Mouse (Mus musculus): Measurements from ENCODE around the gene Bach1. TPM values are rescaled to one million over a fixed set of nuclear protein-coding genes. Genes with fewer than 3 reads are reported as not detected.

Gene Bach1
- polyA plus RNA-seq, 1 experiment from 2014 or later: 13.1 TPM

- Histone ChIP-seq H3K27me3 (replicated peaks; ENCODE audit: insufficient read depth, low read length) (no peaks in the 10 kb centered on the region), H3K36me3 (ENCODE audit: insufficient read depth, low read length) (no peaks in the 10 kb centered on the region), H3K4me1 (ENCODE audit: insufficient read depth, low read depth, low read length) (no peaks in the 10 kb centered on the region), H3K9me3 (ENCODE audit: low read length) (no peaks in the 10 kb centered on the region), H3K27ac (ENCODE audit: low read length) (no peak overlapping the region), H3K4me2 (replicated peaks; ENCODE audit: low read depth, low read length) (no peak overlapping the region), H3K9ac (replicated peaks; ENCODE audit: low read depth) (no peak overlapping the region), H3K4me3 (ENCODE audit: low read depth, low read length) (no peak overlapping the region)
- no peak for ATAC-seq
- TF ChIP-seq CTCF (IDR thresholded peaks at IDR 0.05) (no peak), EP300 (IDR thresholded peaks at IDR 0.05) (no peak)
- WGBS: 60% methylated on average over 12 of the region's 12 CpGs
- no peak for DNase-seq (ENCODE audit: low spot score)
Measured at GRCm38 (mm10) chr16:87671336-87671735, 27.4 kb upstream of the Bach1 start.

GRCm38 (mm10) chr16:87673155-87673554 is 25.6 kb upstream of the Bach1 start:
- H3K9ac ChIP-seq (replicated peaks; ENCODE audit: low read depth): no peak overlapping the region
- H3K27ac ChIP-seq (ENCODE audit: low read length): no peak overlapping the region
- no peak overlapping the region for H3K4me3 ChIP-seq (ENCODE audit: low read depth, low read length)
- no peaks in the 10 kb centered on the region for H3K36me3 ChIP-seq (ENCODE audit: insufficient read depth, low read length)
- H3K4me2 ChIP-seq (replicated peaks; ENCODE audit: low read depth, low read length): no peak overlapping the region
- ATAC-seq (no peak), DNase-seq (ENCODE audit: low spot score) (no peak)
- no peaks in the 10 kb centered on the region for H3K9me3 ChIP-seq (ENCODE audit: low read length)
- no peaks in the 10 kb centered on the region for H3K4me1 ChIP-seq (ENCODE audit: insufficient read depth, low read depth, low read length)
- no peaks in the 10 kb centered on the region for H3K27me3 ChIP-seq (replicated peaks; ENCODE audit: insufficient read depth, low read length)
- no peak for TF ChIP-seq CTCF (IDR thresholded peaks at IDR 0.05)
- no peak for TF ChIP-seq EP300 (IDR thresholded peaks at IDR 0.05)
- 81% methylated on average over 7 of the region's 7 CpGs for WGBS

DNA sequence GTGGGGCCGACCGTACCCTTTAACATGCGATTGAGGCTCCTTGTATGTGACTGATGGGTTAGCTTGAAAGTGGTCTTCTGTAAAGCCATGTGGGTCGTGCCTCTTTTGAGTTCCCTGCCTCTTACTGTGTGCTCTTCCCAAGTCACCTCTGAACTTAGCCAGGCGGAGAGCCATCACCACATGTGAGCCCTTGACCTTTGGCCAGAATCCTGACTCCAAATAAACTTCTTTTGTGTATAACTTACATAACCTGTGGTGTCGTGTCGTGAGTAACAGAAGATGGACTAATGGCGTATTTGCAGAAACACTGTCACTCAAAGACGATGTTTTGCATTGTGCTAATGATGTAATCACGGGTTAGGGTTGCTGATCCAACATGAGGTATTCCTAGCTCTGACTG is 22.6 kb upstream of the Bach1 start:
- no peaks in the 10 kb centered on the region for H3K27me3 ChIP-seq (replicated peaks; ENCODE audit: insufficient read depth, low read length)
- DNase-seq (ENCODE audit: low spot score) (no peak), ATAC-seq (no peak)
- WGBS: 43% methylated on average over 10 of the region's 10 CpGs
- no peak overlapping the region for H3K4me3 ChIP-seq (ENCODE audit: low read depth, low read length)
- no peak overlapping the region for H3K27ac ChIP-seq (ENCODE audit: low read length)
- H3K4me1 ChIP-seq (ENCODE audit: insufficient read depth, low read depth, low read length): no peaks in the 10 kb centered on the region
- H3K9me3 ChIP-seq (ENCODE audit: low read length): no peaks in the 10 kb centered on the region
- H3K4me2 ChIP-seq (replicated peaks; ENCODE audit: low read depth, low read length): no peak overlapping the region
- TF ChIP-seq CTCF (IDR thresholded peaks at IDR 0.05) (no peak), EP300 (IDR thresholded peaks at IDR 0.05) (no peak)
- H3K9ac ChIP-seq (replicated peaks; ENCODE audit: low read depth): no peak overlapping the region
- H3K36me3 ChIP-seq (ENCODE audit: insufficient read depth, low read length): no peaks in the 10 kb centered on the region

DNA sequence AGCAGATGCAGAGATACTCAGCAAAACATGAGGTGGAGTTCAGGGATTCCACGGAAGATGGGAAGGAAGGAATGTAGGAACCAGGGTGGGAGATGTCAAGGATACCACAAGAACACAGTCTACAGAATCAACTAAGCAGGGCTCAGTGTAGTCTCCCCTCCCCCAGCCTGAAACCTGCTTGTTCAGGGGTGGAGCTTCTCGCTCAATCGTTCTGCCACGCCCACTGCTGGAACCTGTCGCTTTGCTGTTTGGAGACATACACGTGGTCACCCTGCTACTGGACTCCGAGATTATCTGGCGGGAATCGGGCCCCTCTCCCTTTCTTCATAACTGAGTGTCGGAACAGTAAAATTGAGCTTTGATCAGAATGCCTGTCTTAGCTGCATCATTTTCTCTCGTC is 20.1 kb upstream of the Bach1 start:
- H3K4me2 ChIP-seq (replicated peaks; ENCODE audit: low read depth, low read length): no peak overlapping the region
- no peaks in the 10 kb centered on the region for H3K27me3 ChIP-seq (replicated peaks; ENCODE audit: insufficient read depth, low read length)
- no peak for DNase-seq (ENCODE audit: low spot score)
- H3K9me3 ChIP-seq (ENCODE audit: low read length): no peaks in the 10 kb centered on the region
- no peak for TF ChIP-seq CTCF (IDR thresholded peaks at IDR 0.05)
- no peak for TF ChIP-seq EP300 (IDR thresholded peaks at IDR 0.05)
- no peak overlapping the region for H3K9ac ChIP-seq (replicated peaks; ENCODE audit: low read depth)
- no peak overlapping the region for H3K4me3 ChIP-seq (ENCODE audit: low read depth, low read length)
- WGBS: 62% methylated on average over 11 of the region's 11 CpGs
- no peak overlapping the region for H3K27ac ChIP-seq (ENCODE audit: low read length)
- H3K4me1 ChIP-seq (ENCODE audit: insufficient read depth, low read depth, low read length): no peaks in the 10 kb centered on the region
- no peak for ATAC-seq
- no peaks in the 10 kb centered on the region for H3K36me3 ChIP-seq (ENCODE audit: insufficient read depth, low read length)

- Histone ChIP-seq H3K27me3 (replicated peaks; ENCODE audit: insufficient read depth, low read length) (no peaks in the 10 kb centered on the region), H3K36me3 (ENCODE audit: insufficient read depth, low read length) (no peaks in the 10 kb centered on the region), H3K4me2 (replicated peaks; ENCODE audit: low read depth, low read length) (no peak overlapping the region), H3K9me3 (ENCODE audit: low read length) (no peaks in the 10 kb centered on the region), H3K27ac (ENCODE audit: low read length) (no peak overlapping the region), H3K4me3 (ENCODE audit: low read depth, low read length) (no peak overlapping the region), H3K4me1 (ENCODE audit: insufficient read depth, low read depth, low read length) (no peaks in the 10 kb centered on the region), H3K9ac (replicated peaks; ENCODE audit: low read depth) (no peak overlapping the region)
- WGBS: 85% methylated on average over 9 of the region's 9 CpGs
- DNase-seq (ENCODE audit: low spot score) (no peak), ATAC-seq (no peak)
- TF ChIP-seq CTCF (IDR thresholded peaks at IDR 0.05) (no peak), EP300 (IDR thresholded peaks at IDR 0.05) (no peak)
Measured at GRCm38 (mm10) chr16:87680912-87681634, 17.7 kb upstream of the Bach1 start.

GRCm38 (mm10) chr16:87681848-87682247 is 16.9 kb upstream of the Bach1 start:
- Histone ChIP-seq H3K4me2 (replicated peaks; ENCODE audit: low read depth, low read length) (no peak overlapping the region), H3K4me1 (ENCODE audit: insufficient read depth, low read depth, low read length) (no peaks in the 10 kb centered on the region), H3K4me3 (ENCODE audit: low read depth, low read length) (no peak overlapping the region), H3K36me3 (ENCODE audit: insufficient read depth, low read length) (no peaks in the 10 kb centered on the region), H3K27ac (ENCODE audit: low read length) (no peak overlapping the region), H3K9me3 (ENCODE audit: low read length) (no peaks in the 10 kb centered on the region), H3K9ac (replicated peaks; ENCODE audit: low read depth) (no peak overlapping the region), H3K27me3 (replicated peaks; ENCODE audit: insufficient read depth, low read length) (no peaks in the 10 kb centered on the region)
- ATAC-seq (no peak), DNase-seq (ENCODE audit: low spot score) (no peak)
- 35% methylated on average over 3 of the region's 3 CpGs for WGBS
- no peak for TF ChIP-seq EP300 (IDR thresholded peaks at IDR 0.05)
- TF ChIP-seq CTCF (IDR thresholded peaks at IDR 0.05): no peak
